Mouse (Mus musculus): ENCODE measurements at regions not wholly inside any gene's neighbourhood (a gene's known extent, or its start where the extent isn't known, plus 50 kb on each side); places are given as distances from the start of the nearest gene placed in this dataset.

- no peak for TF ChIP-seq CTCF (IDR thresholded peaks at IDR 0.05; ENCODE audit: control insufficient read depth, insufficient read depth, insufficient read length)
- TF ChIP-seq MAX (IDR thresholded peaks at IDR 0.05) = no peak
Observed at GRCm38 (mm10) chr1:12555859-12556258, 1142.0 kb downstream of the A830018L16Rik start.

All from C2C12 (cell line).